Comparison of ENCODE assay signal across 22 mouse cellular contexts in the genomic region with DNA sequence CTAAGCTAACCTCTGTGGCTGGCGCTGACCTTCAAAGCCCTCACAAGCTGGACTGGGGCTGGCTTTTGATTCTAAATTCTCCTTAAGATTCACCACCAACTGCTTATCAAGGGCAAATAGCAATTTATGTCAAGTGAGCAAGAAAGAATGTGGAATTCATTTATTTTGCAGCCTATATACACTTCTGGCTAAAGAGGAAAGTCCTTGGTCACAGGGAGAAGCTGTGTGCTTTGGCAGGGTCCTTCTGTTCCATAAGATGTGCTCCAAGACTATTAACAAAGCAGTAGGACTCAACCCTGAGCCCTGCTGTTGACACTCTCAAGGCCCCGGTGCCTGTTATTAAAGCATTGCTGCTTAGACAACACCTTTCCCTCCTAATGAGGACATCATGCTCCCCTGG. TPM values are rescaled to one million over a fixed set of nuclear protein-coding genes. Genes with fewer than 3 reads are reported as not detected.
DNase-seq lines count a peak whose midpoint lies in the region; ATAC-seq lines count a peak whose summit lies in the region.
"Had no signal": no experiment of that assay in that cellular context is flagged by ENCODE, and none has a peak within 500 bp of the region (broad histone marks: within the 10 kb centered on the region; RNA-seq: fewer than 3 reads in every experiment).

No protein-coding gene starts in this region.

- peaks cover 31% of the 10 kb centered on the region for H3K4me1 ChIP-seq in kidney, embryonic 16.5 days (ENCODE audit: insufficient read depth, low read length)
- peaks cover 19% of the 10 kb centered on the region for H3K4me1 ChIP-seq in lung, embryonic 16.5 days (replicated peaks; ENCODE audit: control insufficient read depth, insufficient read depth, low read length)
- peaks cover 5% of the 10 kb centered on the region; the same call in 1 of the 2 replicates for H3K4me1 ChIP-seq in hindbrain, embryonic 10.5 days (replicated peaks)
- H3K4me1 ChIP-seq: embryonic facial prominence, embryonic 12.5 days; forebrain, embryonic 15.5 days; heart, embryonic 15.5 days had no signal

- H3K27me3 ChIP-seq in kidney, embryonic 16.5 days (ENCODE audit: insufficient read depth, low read length) = no peaks in the 10 kb centered on the region
- no peaks in the 10 kb centered on the region for H3K27me3 ChIP-seq in lung, embryonic 16.5 days (ENCODE audit: control insufficient read depth, insufficient read depth, low read depth, low read length)
- peaks cover 4% of the 10 kb centered on the region for H3K27me3 ChIP-seq in hindbrain, embryonic 10.5 days (ENCODE audit: insufficient read depth, poor library complexity, severe bottlenecking)
- H3K27me3 ChIP-seq: embryonic facial prominence, embryonic 12.5 days; forebrain, embryonic 15.5 days; heart, embryonic 15.5 days had no signal

- no peak for ATAC-seq in kidney, embryonic 16.5 days (ENCODE audit: low FRiP score, low TSS enrichment)
- ATAC-seq in lung, embryonic 16.5 days (ENCODE audit: low read depth) = peak; percentile 81
- ATAC-seq: CD4-positive, CD25-positive, alpha-beta regulatory T cell, adult 4 months; forebrain, embryonic 15.5 days had no signal

- peak overlapping the region; percentile 78 for H3K27ac ChIP-seq in kidney, embryonic 16.5 days (ENCODE audit: low read length)
- peak overlapping the region; percentile 28 for H3K27ac ChIP-seq in lung, embryonic 16.5 days (ENCODE audit: low read length)
- H3K27ac ChIP-seq in hindbrain, embryonic 10.5 days = no peak overlapping the region
- H3K27ac ChIP-seq: embryonic facial prominence, embryonic 12.5 days; forebrain, embryonic 15.5 days; heart, adult 2 months; heart, embryonic 15.5 days; hindbrain, embryonic 14.5 days had no signal

- H3K9me3 ChIP-seq in kidney, embryonic 16.5 days (ENCODE audit: low read length) = no peaks in the 10 kb centered on the region
- no peaks in the 10 kb centered on the region for H3K9me3 ChIP-seq in lung, embryonic 16.5 days (ENCODE audit: control insufficient read depth, low read length)
- H3K9me3 ChIP-seq in hindbrain, embryonic 10.5 days = no peaks in the 10 kb centered on the region
- H3K9me3 ChIP-seq: embryonic facial prominence, embryonic 12.5 days; forebrain, embryonic 15.5 days; heart, embryonic 15.5 days had no signal

- DNase-seq in heart, adult 11 months = peak; percentile 55
- no peak for DNase-seq in heart, adult 18-20 months
- DNase-seq in kidney, postnatal 10 days = no peak
- DNase-seq in lung, postnatal 14 days = no peak
- DNase-seq in hindbrain, embryonic 10.5 days (ENCODE audit: low spot score) = no peak
- DNase-seq: adrenal gland, postnatal 10 days; B cell, adult 2 months; cerebellum, adult 11 months; cerebellum, adult 9-10 months; cerebellum, postnatal 25 days; gastrocnemius, postnatal 36 days; heart, adult 2 months; heart, postnatal 14 days had no signal

- 67% methylated on average over 2 of the region's 2 CpGs for WGBS in kidney, embryonic 16.5 days
- WGBS in lung, embryonic 16.5 days = 58% methylated on average over 2 of the region's 2 CpGs
- 86% methylated on average over 2 of the region's 2 CpGs for WGBS in hindbrain, embryonic 10.5 days

- no peak overlapping the region for H3K9ac ChIP-seq in kidney, embryonic 16.5 days (replicated peaks; ENCODE audit: low read length)
- no peak overlapping the region for H3K9ac ChIP-seq in lung, embryonic 16.5 days (ENCODE audit: low read length)
- H3K9ac ChIP-seq: embryonic facial prominence, embryonic 12.5 days; forebrain, embryonic 15.5 days; heart, embryonic 15.5 days; hindbrain, embryonic 14.5 days had no signal

- H3K36me3 ChIP-seq in kidney, embryonic 16.5 days (ENCODE audit: insufficient read depth, low read length) = no peaks in the 10 kb centered on the region
- no peaks in the 10 kb centered on the region for H3K36me3 ChIP-seq in lung, embryonic 16.5 days (ENCODE audit: control insufficient read depth, insufficient read depth, low read length)
- no peaks in the 10 kb centered on the region for H3K36me3 ChIP-seq in hindbrain, embryonic 10.5 days
- H3K36me3 ChIP-seq: embryonic facial prominence, embryonic 12.5 days; forebrain, embryonic 15.5 days; G1E; heart, embryonic 15.5 days had no signal

- no peak overlapping the region for H3K4me2 ChIP-seq in kidney, embryonic 16.5 days (replicated peaks; ENCODE audit: low read depth, low read length)
- H3K4me2 ChIP-seq in lung, embryonic 16.5 days (ENCODE audit: low read depth, low read length) = no peak overlapping the region; the same call in 1 of the 2 replicates
- H3K4me2 ChIP-seq: embryonic facial prominence, embryonic 12.5 days; forebrain, embryonic 15.5 days; heart, embryonic 11.5 days; heart, embryonic 15.5 days; hindbrain, embryonic 14.5 days had no signal

- H3K4me3 ChIP-seq in kidney, embryonic 16.5 days (ENCODE audit: low read length) = no peak overlapping the region
- H3K4me3 ChIP-seq in lung, embryonic 16.5 days (ENCODE audit: low read length) = no peak overlapping the region
- no peak overlapping the region for H3K4me3 ChIP-seq in hindbrain, embryonic 10.5 days
- H3K4me3 ChIP-seq: embryonic facial prominence, embryonic 12.5 days; forebrain, embryonic 15.5 days; heart, adult 2 months; heart, embryonic 15.5 days had no signal

RNA-seq across cellular contexts. Expression of gene Galnt18, which starts 7.4 kb away (rescaled TPM):
- total RNA-seq in heart, adult 18-20 months (2021) = 10 to 100 TPM; 11.2 to 12.5 TPM
- 41.9 and 46.4 TPM in 2 replicates for polyA plus RNA-seq in kidney, embryonic 16.5 days (2015; fragmentation: Nextera tagmentation; extraction: Ambion mirVana)
- 48.0 and 56.5 TPM in 2 replicates for polyA plus RNA-seq in lung, embryonic 16.5 days (2015; fragmentation: Nextera tagmentation; extraction: Ambion mirVana)
- polyA plus RNA-seq in hindbrain, embryonic 10.5 days (2016; fragmentation: Nextera tagmentation; extraction: Ambion mirVana) = 8.5 and 10.8 TPM in 2 replicates
- total RNA-seq: G1E had no signal
- polyA plus RNA-seq: CD4-positive, CD25-positive, alpha-beta regulatory T cell, adult 4 months; G1E had no signal
